Mouse (Mus musculus): ENCODE results near the gene Stat5b.

- TF ChIP-seq POLR2A (IDR thresholded peaks at IDR 0.05; ENCODE audit: borderline replicate concordance, extremely low read depth, low read depth, low read length) (no peak), CTCF (IDR thresholded peaks at IDR 0.05; ENCODE audit: insufficient read depth, low read length) (no peak)
Observed at GRCm38 (mm10) chr11:100806380-100807305, 43.9 kb downstream of the Stat5b start.

Measured in lung, adult 2 months (tissue).